Mouse (Mus musculus) embryonic facial prominence, embryonic 13.5 days (tissue): ENCODE measurements around the gene Dnajc14. TPM values are rescaled to one million over a fixed set of nuclear protein-coding genes. Genes with fewer than 3 reads are reported as not detected.

Source experiments
- ATAC-seq: fragments of 200-750 bp; cut with Nextera tagmentation; 2 replicates; pipeline ENCODE4 v1.8.0; 2017; ENCODE audit warnings: low read depth; ENCODE audit not compliant: insufficient number of reproducible peaks, insufficient read depth, low FRiP score, low TSS enrichment
- H3K27ac ChIP-seq: fragments of 300-500 bp; sonication (generic); 2 replicates; pipeline ENCODE4 v1.5.1; 2015; ENCODE audit warnings: moderate library complexity, mild to moderate bottlenecking, inconsistent platforms
- H3K27me3 ChIP-seq: fragments of 300-500 bp; sonication (generic); 2 replicates; pipeline ENCODE4 v1.6.1; 2015; ENCODE audit warnings: mild to moderate bottlenecking, inconsistent platforms
- H3K36me3 ChIP-seq: fragments of 300-500 bp; sonication (generic); 2 replicates; pipeline ENCODE4 v1.6.1; 2015; ENCODE audit warnings: mild to moderate bottlenecking, inconsistent platforms
- H3K4me1 ChIP-seq: fragments of 300-500 bp; sonication (generic); 2 replicates; pipeline ENCODE4 v1.6.1; 2015; ENCODE audit warnings: inconsistent platforms
- H3K4me2 ChIP-seq: fragments of 300-500 bp; sonication (generic); 2 replicates; pipeline ENCODE4 v1.6.1; 2015; ENCODE audit warnings: moderate library complexity, mild to moderate bottlenecking, inconsistent platforms
- H3K4me3 ChIP-seq: fragments of 300-500 bp; sonication (generic); 2 replicates; pipeline ENCODE4 v1.5.1; 2015; ENCODE audit warnings: mild to moderate bottlenecking, inconsistent platforms
- H3K9ac ChIP-seq: fragments of 300-500 bp; sonication (generic); 2 replicates; pipeline ENCODE4 v1.6.1; 2015; ENCODE audit warnings: mild to moderate bottlenecking, inconsistent platforms
- H3K9me3 ChIP-seq: fragments of 300-500 bp; sonication (generic); 2 replicates; pipeline ENCODE4 v1.6.1; 2016; ENCODE audit warnings: inconsistent platforms
- WGBS: fragments of 180-500 bp; shearing (Covaris S2); methylation state at CpG from one replicate; pipeline ENCODE4 v1.1.7; 2015; ENCODE audit warnings: mixed read lengths; 5-methylcytosine and 5-hydroxymethylcytosine counted together
- polyA plus RNA-seq: library from polyadenylated mRNA; unstranded; fragments of >200 nt; fragmentation: Nextera tagmentation; extraction: Ambion mirVana; gene quantifications from 2 replicates; pipeline ENCODE4 v1.2.1, GENCODE M21; 2015

The Dnajc14 gene
- polyA plus RNA-seq, 1 experiment from 2014 or later: 60.4 TPM

- 90% methylated on average over 8 of the region's 8 CpGs for WGBS
- Histone ChIP-seq H3K36me3 (peaks cover 36% of the 10 kb centered on the region), H3K27ac (no peak overlapping the region), H3K4me1 (peaks cover 19% of the 10 kb centered on the region), H3K9me3 (no peaks in the 10 kb centered on the region), H3K4me3 (no peak overlapping the region), H3K9ac (no peak overlapping the region), H3K4me2 (no peak overlapping the region), H3K27me3 (no peaks in the 10 kb centered on the region)
- no peak for ATAC-seq
These were observed 5.2 kb upstream of the Dnajc14 start for GRCm38 (mm10) chr10:128798676-128799075.

- Histone ChIP-seq H3K4me2 (no peak overlapping the region), H3K9ac (peak overlapping the region; percentile 23; the same call in 1 of the 2 replicates), H3K36me3 (peaks cover 45% of the 10 kb centered on the region), H3K27me3 (no peaks in the 10 kb centered on the region), H3K9me3 (no peaks in the 10 kb centered on the region), H3K4me3 (no peak overlapping the region), H3K4me1 (peaks cover 30% of the 10 kb centered on the region), H3K27ac (no peak overlapping the region)
- WGBS: 89% methylated on average over 16 of the region's 16 CpGs
- no peak for ATAC-seq
These were observed 1.8 kb upstream of the Dnajc14 start for GRCm38 (mm10) chr10:128801981-128802495.

- no peaks in the 10 kb centered on the region for H3K9me3 ChIP-seq
- peak overlapping the region; percentile 85 for H3K4me2 ChIP-seq
- peaks cover 45% of the 10 kb centered on the region for H3K36me3 ChIP-seq
- no peaks in the 10 kb centered on the region for H3K27me3 ChIP-seq
- no peak for ATAC-seq
- WGBS: 56% methylated on average over 4 of the region's 4 CpGs
- peaks cover 39% of the 10 kb centered on the region for H3K4me1 ChIP-seq
- H3K4me3 ChIP-seq: peak overlapping the region; percentile 82
- H3K27ac ChIP-seq: peak overlapping the region; percentile 99
- H3K9ac ChIP-seq: peak overlapping the region; percentile 96
These were observed 906 bp upstream of the Dnajc14 start for GRCm38 (mm10) chr10:128802956-128803355.

GRCm38 (mm10) chr10:128803361-128803760 lies 501 bp upstream of the Dnajc14 start:
- Histone ChIP-seq H3K9me3 (no peaks in the 10 kb centered on the region), H3K27me3 (no peaks in the 10 kb centered on the region), H3K27ac (peak overlapping the region; percentile 99), H3K4me3 (peak overlapping the region; percentile 82), H3K9ac (peak overlapping the region; percentile 96), H3K4me2 (peak overlapping the region; percentile 85), H3K4me1 (peaks cover 43% of the 10 kb centered on the region), H3K36me3 (peaks cover 45% of the 10 kb centered on the region)
- 4% methylated on average over 6 of the region's 6 CpGs for WGBS
- no peak for ATAC-seq

DNA sequence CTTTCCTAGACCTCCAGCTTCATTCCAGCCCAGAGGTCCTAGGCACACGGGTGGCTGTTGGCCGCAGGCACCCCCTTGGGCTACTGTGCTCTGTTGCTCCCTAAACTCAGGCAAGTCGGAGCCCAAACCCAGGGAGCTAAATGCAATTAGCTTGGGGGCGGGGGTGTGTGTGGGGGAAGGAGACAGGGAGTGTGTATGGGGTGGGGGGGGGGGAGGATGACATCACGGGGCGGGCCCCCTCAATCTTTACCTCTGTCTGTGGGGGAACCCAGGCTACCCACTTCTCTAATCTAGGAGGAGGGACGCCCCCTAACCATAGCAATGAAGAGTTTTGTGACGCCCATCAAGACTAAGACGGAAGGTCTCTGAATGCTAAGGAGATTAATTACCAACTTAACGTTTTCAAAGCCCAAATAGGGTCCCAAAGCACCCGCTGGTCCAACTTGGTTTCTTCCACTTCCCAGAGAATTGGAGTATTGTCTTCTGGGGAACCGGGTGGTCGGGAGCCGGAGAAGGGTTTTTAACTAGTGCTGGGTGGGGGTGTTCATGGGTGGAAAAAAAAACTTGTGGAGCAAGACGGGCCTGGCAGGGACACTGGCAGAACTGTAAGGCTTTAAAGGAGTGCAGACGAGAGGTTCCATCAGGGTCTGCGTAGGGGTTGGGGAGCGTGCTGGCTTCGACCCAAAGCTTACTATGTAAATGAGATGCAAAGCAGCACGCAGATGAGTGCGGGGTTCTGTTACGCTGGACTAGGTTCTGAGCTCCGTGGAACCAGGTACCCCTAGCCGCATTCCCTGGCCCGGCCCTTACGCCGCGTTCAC lies 619 bp downstream of the Dnajc14 start, which contains the start of gene Tmem198b:
Tmem198b (minus strand) TSS at position 100 of the 821 bp plus-strand sequence.
- H3K4me1 ChIP-seq: peaks cover 55% of the 10 kb centered on the region
- peak within 1 kb of the TSS; percentile 85 for H3K4me2 ChIP-seq
- 0% methylated on average over 28 of the region's 28 CpGs for WGBS
- no peaks in the 10 kb centered on the region for H3K9me3 ChIP-seq
- peaks cover 48% of the 10 kb centered on the region for H3K36me3 ChIP-seq
- H3K27me3 ChIP-seq: no peaks in the 10 kb centered on the region
- H3K4me3 ChIP-seq: peak within 1 kb of the TSS; percentile 82
- H3K27ac ChIP-seq: peak within 1 kb of the TSS; percentile 99
- H3K9ac ChIP-seq: peak within 1 kb of the TSS; percentile 96
- peak; percentile 53 for ATAC-seq

DNA sequence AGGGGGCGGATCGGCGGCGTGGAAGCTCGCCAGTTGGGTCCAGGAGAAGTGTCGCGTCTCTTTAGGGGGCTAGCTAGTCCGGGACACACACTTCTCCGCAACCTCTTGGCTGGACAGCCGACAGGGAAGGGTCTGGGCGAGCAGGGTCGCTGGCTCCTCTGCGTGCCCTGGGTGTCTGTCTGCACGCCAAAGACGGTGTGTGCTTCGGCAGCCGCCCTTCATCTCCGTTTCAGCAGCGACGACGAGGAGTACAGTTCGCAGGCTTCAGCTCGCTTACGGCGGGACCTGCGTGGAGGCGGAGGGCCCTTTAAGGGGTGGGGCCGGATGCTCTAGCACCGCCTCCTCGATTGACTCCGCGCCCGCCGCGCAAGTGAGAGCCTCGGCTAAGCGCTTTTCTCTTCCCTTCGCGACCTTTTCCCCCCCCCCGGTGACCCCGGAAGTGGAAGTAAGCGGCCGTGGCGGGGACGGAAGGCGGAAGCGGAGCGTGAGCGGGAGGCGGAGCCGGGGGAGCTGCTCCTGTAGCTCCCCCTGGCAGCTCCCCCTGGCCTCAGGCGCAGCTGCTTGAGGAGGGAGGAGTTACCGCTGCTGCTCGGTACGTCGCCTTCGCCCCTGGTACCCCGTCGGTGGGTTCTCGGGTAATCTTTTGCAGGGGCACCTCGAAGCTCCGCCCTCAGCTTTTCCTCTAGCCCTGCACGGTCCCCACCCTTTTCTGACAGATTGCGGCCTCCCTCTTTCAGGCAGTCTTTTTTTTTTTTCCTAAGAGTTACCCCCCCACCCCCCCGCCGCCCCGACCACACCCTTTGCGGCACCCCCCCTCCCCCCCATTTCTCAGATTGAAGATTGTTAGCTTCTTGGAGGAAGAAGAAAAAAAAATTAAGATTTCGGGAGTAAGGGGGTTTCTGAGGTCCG lies 1.5 kb downstream of the Dnajc14 start:
- Histone ChIP-seq H3K4me2 (peak overlapping the region; percentile 85), H3K9ac (peak overlapping the region; percentile 96), H3K9me3 (no peaks in the 10 kb centered on the region), H3K27ac (peak overlapping the region; percentile 99), H3K4me1 (peaks cover 57% of the 10 kb centered on the region), H3K27me3 (no peaks in the 10 kb centered on the region), H3K4me3 (peak overlapping the region; percentile 82), H3K36me3 (peaks cover 49% of the 10 kb centered on the region)
- under 1% methylated on average over 69 of the region's 70 CpGs for WGBS
- ATAC-seq: peak; percentile 88

DNA sequence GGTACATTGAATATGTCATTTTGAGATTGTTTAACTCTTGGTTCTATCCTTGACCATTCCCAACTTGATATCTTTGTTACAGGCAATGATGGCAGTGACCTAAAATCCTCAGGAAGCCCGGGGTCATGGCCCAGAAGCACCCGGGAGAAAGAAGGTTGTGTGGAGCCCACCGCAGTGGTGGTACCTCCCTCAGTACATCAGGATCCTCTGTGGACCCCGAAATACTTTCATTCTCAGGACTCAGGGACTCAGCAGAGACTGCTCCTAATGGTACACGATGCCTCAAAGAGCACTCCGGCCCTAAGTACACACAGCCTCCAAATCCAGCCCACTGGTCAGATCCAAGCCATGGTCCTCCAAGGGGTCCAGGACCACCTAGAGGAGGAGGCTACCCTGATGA lies 2.2 kb downstream of the Dnajc14 start:
- Histone ChIP-seq H3K36me3 (peaks cover 42% of the 10 kb centered on the region), H3K9ac (peak overlapping the region; percentile 96), H3K27me3 (no peaks in the 10 kb centered on the region), H3K4me3 (peak overlapping the region; percentile 82), H3K27ac (0 out of 2 replicates have a peak overlapping the region, but pooled peaks have one; percentile 99), H3K9me3 (no peaks in the 10 kb centered on the region), H3K4me2 (peak overlapping the region; percentile 85), H3K4me1 (peaks cover 57% of the 10 kb centered on the region)
- ATAC-seq: no peak
- 59% methylated on average over 6 of the region's 6 CpGs for WGBS

DNA sequence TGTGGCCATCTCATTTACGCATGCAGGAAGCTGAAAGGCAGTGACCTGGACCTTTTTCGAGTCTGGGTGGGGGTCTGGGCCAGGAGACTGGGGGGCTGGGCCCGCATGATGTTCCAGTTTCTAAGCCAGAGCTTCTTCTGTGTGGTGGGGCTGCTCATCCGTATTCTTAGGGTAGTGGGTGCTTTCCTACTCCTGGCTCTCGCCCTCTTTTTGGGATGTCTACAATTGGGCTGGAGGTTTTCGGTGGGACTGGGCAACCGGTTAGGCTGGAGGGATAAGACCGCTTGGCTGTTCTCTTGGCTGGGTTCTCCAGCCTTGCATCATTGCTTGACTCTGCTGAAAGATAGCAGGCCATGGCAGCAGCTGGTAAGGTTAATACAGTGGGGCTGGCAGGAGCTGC lies 3.2 kb downstream of the Dnajc14 start:
- Histone ChIP-seq H3K9me3 (no peaks in the 10 kb centered on the region), H3K27me3 (no peaks in the 10 kb centered on the region), H3K4me1 (peaks cover 53% of the 10 kb centered on the region), H3K36me3 (peaks cover 34% of the 10 kb centered on the region), H3K4me3 (peak overlapping the region; percentile 82), H3K27ac (no peak overlapping the region), H3K4me2 (peak overlapping the region; percentile 85), H3K9ac (peak overlapping the region; percentile 96)
- WGBS: 88% methylated on average over 8 of the region's 8 CpGs
- no peak for ATAC-seq

DNA sequence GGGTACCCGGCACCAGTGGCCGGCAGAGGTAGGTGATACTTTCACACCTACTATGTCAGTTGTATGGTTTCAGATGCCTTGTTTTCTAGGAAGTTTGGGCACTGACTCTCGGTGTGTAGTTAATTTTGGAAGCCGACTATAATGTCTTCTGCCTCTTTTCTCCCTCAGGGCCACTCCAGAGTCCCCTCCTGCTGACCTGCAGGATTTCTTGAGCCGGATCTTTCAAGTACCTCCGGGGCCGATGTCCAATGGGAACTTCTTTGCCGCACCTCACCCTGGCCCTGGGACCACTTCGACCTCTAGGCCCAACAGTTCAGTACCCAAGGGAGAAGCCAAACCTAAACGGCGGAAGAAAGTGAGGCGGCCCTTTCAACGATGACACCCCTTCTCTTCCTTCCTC lies 13.2 kb downstream of the Dnajc14 start, which contains the start of gene Sarnp:
Sarnp (plus strand) TSS at position 301 of the 400 bp plus-strand sequence.
- Histone ChIP-seq H3K9ac (no peak within 1 kb of the TSS), H3K27me3 (no peaks in the 10 kb centered on the region), H3K27ac (no peak within 1 kb of the TSS), H3K36me3 (peaks cover 71% of the 10 kb centered on the region), H3K4me3 (no peak within 1 kb of the TSS), H3K9me3 (no peaks in the 10 kb centered on the region), H3K4me2 (no peak within 1 kb of the TSS), H3K4me1 (peaks cover 7% of the 10 kb centered on the region; the same call in 1 of the 2 replicates)
- no peak for ATAC-seq
- WGBS: 89% methylated on average over 13 of the region's 13 CpGs

- ATAC-seq: no peak
- Histone ChIP-seq H3K36me3 (peaks cover 50% of the 10 kb centered on the region), H3K9ac (no peak overlapping the region), H3K9me3 (no peaks in the 10 kb centered on the region), H3K4me3 (no peak overlapping the region), H3K27ac (no peak overlapping the region), H3K4me2 (no peak overlapping the region), H3K27me3 (no peaks in the 10 kb centered on the region), H3K4me1 (peaks cover 18% of the 10 kb centered on the region)
- WGBS: 90% methylated on average over 4 of the region's 4 CpGs
These were observed 16.4 kb downstream of the Dnajc14 start for GRCm38 (mm10) chr10:128820217-128820616.
